Mouse (Mus musculus): ENCODE measurements around the gene Gm21985.
"Not testable (repeated sequence)": the region's sequence is repeated elsewhere in the genome, so short reads cannot be mapped to it uniquely, and the experiment has no call there.

Gene Gm21985

GRCm38 (mm10) chr2:112262779-112263295 lies 3.3 kb upstream of the Gm21985 start:
- in situ Hi-C loops (cut with MboI, MseI), result loop anchor here (25.0 kb wide), 2 partner anchors 224 to 1574 kb away; partner anchors contain the start of genes Arhgap11a, Aven, Chrm5 and Scg5

DNA sequence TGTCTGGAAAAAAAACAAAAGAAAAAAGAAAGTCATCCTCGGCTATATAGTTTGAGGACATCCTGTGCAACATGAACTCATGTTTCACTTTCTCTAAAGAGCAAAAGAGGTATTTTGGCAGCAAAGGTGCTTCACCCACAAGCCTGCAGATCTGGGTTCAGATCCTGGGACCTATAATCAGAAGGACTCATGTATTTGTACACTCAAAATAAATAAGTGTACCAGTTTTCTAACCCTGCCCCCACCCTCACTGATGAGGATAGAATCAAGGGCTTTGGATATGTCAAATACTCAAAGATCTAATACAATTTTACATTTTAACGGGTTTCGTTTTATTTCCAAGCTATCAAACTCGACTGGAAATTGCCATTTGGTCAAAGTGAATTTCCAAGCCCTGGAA lies 1.8 kb upstream of the Gm21985 start:
- in situ Hi-C loops (cut with MboI, MseI), result loop anchor here (25.0 kb wide), 2 partner anchors 223 to 1573 kb away; partner anchors contain the start of genes Arhgap11a, Aven, Chrm5 and Scg5

GRCm38 (mm10) chr2:112265448-112266241 lies 469 bp upstream of the Gm21985 start, which contains the start of gene Slc12a6:
Gene Slc12a6, plus strand, starts transcription at chr2:112265825.
- in situ Hi-C loops (cut with MboI, MseI), result loop anchor here (5.0 to 25.0 kb wide), 3 partner anchors 107 to 1572 kb away; partner anchors contain the start of genes Arhgap11a, Aven, Chrm5 and Scg5

- in situ Hi-C loops (cut with MboI, MseI), result loop anchor here (5.0 to 25.0 kb wide), 3 partner anchors 106 to 1571 kb away; partner anchors contain the start of genes Arhgap11a, Aven, Chrm5 and Scg5
Observed at GRCm38 (mm10) chr2:112266780-112267179, 666 bp downstream of the Gm21985 start.

- in situ Hi-C loops (cut with MboI, MseI), result loop anchor here (5.0 to 25.0 kb wide), 3 partner anchors 105 to 1570 kb away; partner anchors contain the start of genes Arhgap11a, Aven, Chrm5 and Scg5
Observed at GRCm38 (mm10) chr2:112267547-112268269, 1.6 kb downstream of the Gm21985 start.

DNA sequence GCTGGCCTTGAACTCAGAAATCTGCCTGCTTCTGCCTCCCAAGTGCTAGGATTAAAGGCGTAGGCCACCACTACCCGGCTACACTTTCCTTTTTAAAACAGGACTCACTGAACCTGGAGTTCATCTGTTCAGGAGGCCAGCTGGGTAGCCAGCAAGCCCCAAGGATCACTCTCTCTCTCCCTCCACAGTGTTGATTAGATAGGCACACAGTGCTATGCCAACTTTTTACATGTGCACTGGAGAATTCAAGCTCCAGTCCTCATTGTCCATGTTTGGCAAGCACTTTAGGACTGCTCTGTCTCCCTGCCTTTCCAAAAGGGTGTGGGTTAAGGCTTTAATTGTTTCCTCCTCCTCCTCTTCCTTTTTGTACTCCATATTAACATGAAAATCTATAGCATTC lies 3.9 kb downstream of the Gm21985 start:
- in situ Hi-C loops (cut with MboI, MseI), result loop anchor here (25.0 kb wide), 2 partner anchors 217 to 1567 kb away; partner anchors contain the start of genes Arhgap11a, Aven, Chrm5 and Scg5

- in situ Hi-C loops (cut with MboI, MseI), result loop anchor here (25.0 kb wide), 2 partner anchors 214 to 1564 kb away; partner anchors contain the start of genes Arhgap11a, Aven, Chrm5 and Scg5
Observed at GRCm38 (mm10) chr2:112272909-112273308, 6.8 kb downstream of the Gm21985 start.

DNA sequence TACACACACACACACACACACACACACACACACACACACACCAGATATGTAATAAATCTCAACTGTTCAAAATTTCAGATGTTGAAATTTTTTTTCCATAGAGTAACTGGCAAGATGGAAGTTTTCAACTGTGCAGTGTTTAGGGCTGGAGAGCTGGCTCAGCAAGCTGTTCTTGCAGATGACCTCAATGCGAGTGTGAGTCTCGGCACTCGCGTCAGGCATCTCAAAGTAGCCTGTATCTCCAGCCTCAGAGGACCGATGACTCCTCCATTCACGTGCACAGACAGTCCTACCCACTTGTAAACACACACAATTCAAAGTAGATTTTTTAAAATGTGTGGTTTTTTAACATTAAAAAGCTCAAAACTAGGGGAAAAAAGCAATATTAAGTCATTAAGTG lies 7.4 kb downstream of the Gm21985 start:
- in situ Hi-C loops (cut with MboI, MseI), result loop anchor here (25.0 kb wide), 2 partner anchors 214 to 1564 kb away; partner anchors contain the start of genes Arhgap11a, Aven, Chrm5 and Scg5

- in situ Hi-C loops (cut with MboI, MseI), result no loop called here
Observed at GRCm38 (mm10) chr2:112276870-112277269, 10.8 kb downstream of the Gm21985 start.

GRCm38 (mm10) chr2:112282846-112283245 lies 16.7 kb downstream of the Gm21985 start:
- in situ Hi-C loops (cut with MboI, MseI), result no loop called here

GRCm38 (mm10) chr2:112284363-112285030 lies 18.4 kb downstream of the Gm21985 start:
- in situ Hi-C loops (cut with MboI, MseI), result no loop called here

DNA sequence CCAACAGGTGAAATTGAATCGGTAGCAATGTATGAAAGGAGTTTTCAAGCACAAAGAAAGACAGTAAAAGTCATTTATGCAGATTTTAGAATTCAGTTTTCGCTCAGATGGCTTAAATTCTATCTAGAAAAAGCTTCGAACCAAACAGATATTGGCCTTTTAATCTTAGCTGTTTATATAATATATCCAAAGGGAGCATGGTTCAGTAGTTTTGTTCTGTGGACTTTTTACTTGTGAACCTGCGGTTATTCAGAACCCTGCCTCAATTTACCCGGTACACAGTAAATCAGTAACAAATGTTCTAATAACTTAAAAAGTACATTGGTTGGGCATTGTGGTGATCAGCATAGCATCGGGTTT lies 18.9 kb downstream of the Gm21985 start:
- in situ Hi-C loops (cut with MboI, MseI), result no loop called here

DNA sequence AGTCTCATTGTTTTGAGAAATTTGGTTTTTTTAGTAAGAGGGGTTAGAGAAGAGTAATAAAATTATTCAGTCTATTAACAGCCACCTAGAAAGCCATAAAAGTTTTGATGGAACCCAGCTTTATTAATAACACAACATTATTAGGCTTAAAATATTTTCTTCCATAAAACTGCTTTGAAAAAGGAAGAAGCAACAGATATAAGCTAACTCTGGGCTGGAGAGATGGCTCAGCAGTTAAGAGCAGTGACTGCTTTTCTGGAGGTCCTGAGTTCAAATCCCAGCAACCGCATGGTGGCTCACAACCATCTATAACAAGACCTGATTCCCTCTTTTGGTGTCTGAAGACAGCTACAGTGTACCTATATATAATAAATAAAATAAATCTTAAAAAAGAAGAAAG lies 19.9 kb downstream of the Gm21985 start:
- in situ Hi-C loops (cut with MboI, MseI), result not testable (repeated sequence)

DNA sequence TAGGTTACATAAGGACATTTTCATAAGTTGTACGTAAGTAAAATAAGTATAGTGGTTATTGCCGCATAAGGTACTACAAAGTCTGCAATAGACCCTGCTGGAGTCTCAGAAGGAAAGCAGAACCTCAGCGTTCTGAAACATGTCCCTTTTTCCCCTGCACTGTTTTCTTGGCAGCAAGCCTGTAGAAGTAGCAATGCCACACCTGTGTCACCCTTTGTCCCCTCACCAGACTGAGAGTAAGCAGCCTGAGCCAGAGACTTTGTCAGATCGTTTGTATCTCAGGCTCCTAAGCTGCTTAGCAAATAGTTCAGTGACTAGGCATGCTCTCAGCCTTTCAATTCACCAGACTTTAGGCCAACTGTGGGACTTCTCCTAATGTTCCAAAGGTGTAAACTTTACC lies 20.9 kb downstream of the Gm21985 start:
- in situ Hi-C loops (cut with MboI, MseI), result no loop called here

- in situ Hi-C loops (cut with MboI, MseI), result no loop called here
Observed at GRCm38 (mm10) chr2:112289507-112289906, 23.4 kb downstream of the Gm21985 start.

GRCm38 (mm10) chr2:112292823-112293222 lies 26.7 kb downstream of the Gm21985 start:
- in situ Hi-C loops (cut with MboI, MseI), result no loop called here

- in situ Hi-C loops (cut with MboI, MseI), result no loop called here
Observed at GRCm38 (mm10) chr2:112296211-112296610, 30.1 kb downstream of the Gm21985 start.

- in situ Hi-C loops (cut with MboI, MseI), result no loop called here
Observed at GRCm38 (mm10) chr2:112298221-112298620, 32.1 kb downstream of the Gm21985 start.

GRCm38 (mm10) chr2:112308671-112309070 lies 42.6 kb downstream of the Gm21985 start:
- in situ Hi-C loops (cut with MboI, MseI), result no loop called here

- in situ Hi-C loops (cut with MboI, MseI), result no loop called here
Observed at GRCm38 (mm10) chr2:112309161-112309600, 43.1 kb downstream of the Gm21985 start.

DNA sequence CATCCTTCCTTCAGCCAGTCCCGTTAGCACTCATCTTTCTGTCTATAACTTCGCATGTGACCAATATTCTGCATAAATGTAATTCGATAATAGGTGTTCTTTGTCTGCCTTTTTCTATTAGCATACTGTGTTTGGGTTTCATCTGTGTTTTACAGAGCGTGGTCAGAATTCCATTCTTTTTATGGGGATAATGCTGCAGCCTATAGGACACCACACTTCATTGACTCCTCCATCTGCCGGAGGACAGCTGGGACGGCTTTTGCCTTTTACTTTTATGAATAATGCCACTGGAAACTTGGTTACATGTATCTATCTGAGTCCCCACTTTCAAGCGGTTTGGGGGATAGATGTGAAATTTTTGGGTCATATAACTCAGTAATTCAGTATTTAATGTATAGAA lies 49.5 kb downstream of the Gm21985 start:
- in situ Hi-C loops (cut with MboI, MseI), result no loop called here

Measured in T-helper 2 cell (primary cell).